Mouse (Mus musculus) heart, postnatal 4 days (tissue): Measurements from ENCODE around the gene Zfp366. TPM values are rescaled to one million over a fixed set of nuclear protein-coding genes. Genes with fewer than 3 reads are reported as not detected.

ENCODE experiments used
- DNase-seq: peaks from one replicate; pipeline ENCODE4 v3.0.0; 2021
- total RNA-seq, 2 experiments: library from RNA; stranded (reverse); gene quantifications; 2 replicates each; pipeline ENCODE4 v1.2.3; 2021

Gene Zfp366
- total RNA-seq, 2 experiments from 2014 or later: 7.2 to 10.1 TPM

- DNase-seq: no peak
These were observed 2.2 kb downstream of the Zfp366 start for GRCm38 (mm10) chr13:99186859-99187258.

- DNase-seq: no peak
These were observed 2.8 kb downstream of the Zfp366 start for GRCm38 (mm10) chr13:99187456-99187855.

GRCm38 (mm10) chr13:99188625-99189024 lies 4.0 kb downstream of the Zfp366 start:
- DNase-seq: no peak

- no peak for DNase-seq
These were observed 5.0 kb downstream of the Zfp366 start for GRCm38 (mm10) chr13:99189671-99190070.

- peak; percentile 48 for DNase-seq
These were observed 5.8 kb downstream of the Zfp366 start for GRCm38 (mm10) chr13:99190466-99190865.

- DNase-seq: no peak
These were observed 6.4 kb downstream of the Zfp366 start for GRCm38 (mm10) chr13:99191063-99191462.

GRCm38 (mm10) chr13:99196314-99196713 lies 11.7 kb downstream of the Zfp366 start:
- no peak for DNase-seq

GRCm38 (mm10) chr13:99196865-99197264 lies 12.2 kb downstream of the Zfp366 start:
- DNase-seq: no peak

- DNase-seq: no peak
These were observed 17.3 kb downstream of the Zfp366 start for GRCm38 (mm10) chr13:99201647-99202574.

GRCm38 (mm10) chr13:99207214-99207613 lies 22.6 kb downstream of the Zfp366 start:
- DNase-seq: no peak

- no peak for DNase-seq
These were observed 25.2 kb downstream of the Zfp366 start for GRCm38 (mm10) chr13:99209859-99210258.

GRCm38 (mm10) chr13:99210837-99211236 lies 26.2 kb downstream of the Zfp366 start:
- no peak for DNase-seq

- no peak for DNase-seq
These were observed 28.4 kb downstream of the Zfp366 start for GRCm38 (mm10) chr13:99212976-99213375.

- no peak for DNase-seq
These were observed 31.4 kb downstream of the Zfp366 start for GRCm38 (mm10) chr13:99216005-99216404.

- DNase-seq: no peak
These were observed 33.4 kb downstream of the Zfp366 start for GRCm38 (mm10) chr13:99217984-99218383.

GRCm38 (mm10) chr13:99219586-99219985 lies 35.0 kb downstream of the Zfp366 start:
- no peak for DNase-seq

GRCm38 (mm10) chr13:99221996-99222395 lies 37.4 kb downstream of the Zfp366 start:
- DNase-seq: no peak

GRCm38 (mm10) chr13:99222476-99222875 lies 37.9 kb downstream of the Zfp366 start:
- no peak for DNase-seq

- DNase-seq: no peak
These were observed 38.8 kb downstream of the Zfp366 start for GRCm38 (mm10) chr13:99223321-99223884.

- DNase-seq: no peak
These were observed 39.3 kb downstream of the Zfp366 start for GRCm38 (mm10) chr13:99223917-99224316.

GRCm38 (mm10) chr13:99225374-99226240 lies 41.0 kb downstream of the Zfp366 start:
- no peak for DNase-seq

- DNase-seq: no peak
These were observed 42.2 kb downstream of the Zfp366 start for GRCm38 (mm10) chr13:99226809-99227208.
